Mouse (Mus musculus) lung, embryonic 14.5 days (tissue): ENCODE data around the gene Rtkn2. TPM values are rescaled to one million over a fixed set of nuclear protein-coding genes. Genes with fewer than 3 reads are reported as not detected.

Experiments
- ATAC-seq: fragments of 200-750 bp; cut with Nextera tagmentation; 2 replicates; pipeline ENCODE4 v1.8.0; 2017; ENCODE audit warnings: mild to moderate bottlenecking, moderate TSS enrichment, moderate library complexity; ENCODE audit not compliant: insufficient read depth
- DNase-seq: peaks from one replicate; pipeline ENCODE4 v3.0.0-alpha.2; 2015
- H3K27ac ChIP-seq: fragments of 300-500 bp; sonication (generic); 2 replicates; pipeline ENCODE4 v1.5.1; 2014; ENCODE audit warnings: low read depth, mild to moderate bottlenecking, moderate library complexity
- H3K27me3 ChIP-seq: fragments of 300-500 bp; sonication (generic); 2 replicates; pipeline ENCODE4 v1.6.1; 2014; ENCODE audit warnings: low read length, control low read depth; ENCODE audit not compliant: insufficient read depth
- H3K36me3 ChIP-seq: fragments of 300-500 bp; sonication (generic); 2 replicates; pipeline ENCODE4 v1.6.1; 2014; ENCODE audit warnings: control low read depth; ENCODE audit not compliant: insufficient read depth
- H3K4me1 ChIP-seq: fragments of 300-500 bp; sonication (generic); 2 replicates; pipeline ENCODE4 v1.6.1; 2014; ENCODE audit warnings: antibody characterized with exemption, control low read depth; ENCODE audit not compliant: insufficient read depth
- H3K4me2 ChIP-seq: fragments of 300-500 bp; sonication (generic); 2 replicates; pipeline ENCODE4 v1.6.1; 2014; ENCODE audit warnings: mild to moderate bottlenecking
- H3K4me3 ChIP-seq: fragments of 300-500 bp; sonication (generic); 2 replicates; pipeline ENCODE4 v1.5.1; 2014; ENCODE audit warnings: low read depth, low read length
- H3K9ac ChIP-seq: fragments of 300-500 bp; sonication (generic); 2 replicates; pipeline ENCODE4 v1.6.1; 2014
- H3K9me3 ChIP-seq: fragments of 300-500 bp; sonication (generic); 2 replicates; pipeline ENCODE4 v1.6.1; 2016; ENCODE audit warnings: low read depth, low read length, control low read depth
- CTCF ChIP-seq: IDR thresholded peaks from 2 replicates; pipeline ENCODE4 v1.5.1; 2016; ENCODE audit warnings: antibody characterized with exemption, low read depth
- WGBS: fragments of 180-500 bp; shearing (Covaris S2); extraction: QIAGEN DNeasy Blood & Tissue Kit; methylation state at CpG from one replicate; pipeline ENCODE4 v1.1.7; 2014; 5-methylcytosine and 5-hydroxymethylcytosine counted together
- polyA plus RNA-seq: library from polyadenylated mRNA; unstranded; fragments of >200 nt; fragmentation: Nextera tagmentation; extraction: Ambion mirVana; gene quantifications from 2 replicates; pipeline ENCODE4 v1.2.1, GENCODE M21; 2014

The Rtkn2 gene
- polyA plus RNA-seq = 14.9 and 16.0 TPM in 2 replicates

DNA sequence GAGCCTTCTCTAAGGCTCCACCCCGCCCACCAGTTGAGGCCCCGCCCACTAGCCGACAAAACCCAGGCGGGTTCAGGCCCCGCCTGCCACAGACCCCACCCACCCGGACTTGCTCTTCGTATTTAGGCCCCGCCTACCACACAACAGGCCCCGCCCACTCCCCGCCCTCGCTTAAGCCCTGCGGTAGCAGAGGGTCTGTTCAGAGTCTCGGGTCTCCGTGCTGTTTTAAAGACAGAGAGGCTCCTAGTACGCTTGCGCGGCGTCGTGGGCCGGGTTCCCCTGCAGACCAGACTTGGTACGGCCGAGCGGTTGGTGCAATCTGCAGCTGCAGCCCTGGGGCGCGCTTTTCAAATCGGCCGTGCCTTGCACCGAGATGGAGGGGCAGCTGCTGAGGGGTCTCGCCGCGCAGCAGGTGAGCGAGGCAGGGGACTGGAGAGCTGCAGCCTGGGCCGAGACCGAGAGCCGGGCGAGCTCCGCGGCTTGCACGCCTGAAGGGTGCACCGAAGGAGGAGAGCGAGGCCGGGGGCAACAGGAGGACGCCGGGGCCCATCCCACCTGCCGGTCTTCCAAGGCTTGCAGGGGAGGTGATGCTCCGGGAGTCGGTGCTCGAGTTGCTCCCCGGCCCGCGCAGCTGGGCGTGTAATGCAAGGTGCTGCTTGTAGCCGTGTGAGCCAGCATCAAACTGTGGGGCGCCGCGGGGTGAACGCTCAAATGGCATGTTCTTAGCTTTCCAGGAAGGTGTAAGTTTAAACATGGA is at the start of gene Rtkn2:
TSS of gene Rtkn2 (plus strand) at position 170 of the 757 bp plus-strand sequence.
- no peaks in the 10 kb centered on the region for H3K4me1 ChIP-seq
- peak; percentile 43 for TF ChIP-seq CTCF
- H3K9ac ChIP-seq = peak within 1 kb of the TSS; percentile 68
- H3K36me3 ChIP-seq = no peaks in the 10 kb centered on the region
- peak within 1 kb of the TSS; percentile 78 for H3K4me3 ChIP-seq
- H3K27ac ChIP-seq = peak within 1 kb of the TSS; percentile 76
- H3K4me2 ChIP-seq = peak within 1 kb of the TSS; percentile 93
- no peaks in the 10 kb centered on the region for H3K9me3 ChIP-seq
- peak; percentile 99 for ATAC-seq
- H3K27me3 ChIP-seq = no peaks in the 10 kb centered on the region
- peak; percentile 97 for DNase-seq
- WGBS = under 1% methylated on average over 57 of the region's 57 CpGs

DNA sequence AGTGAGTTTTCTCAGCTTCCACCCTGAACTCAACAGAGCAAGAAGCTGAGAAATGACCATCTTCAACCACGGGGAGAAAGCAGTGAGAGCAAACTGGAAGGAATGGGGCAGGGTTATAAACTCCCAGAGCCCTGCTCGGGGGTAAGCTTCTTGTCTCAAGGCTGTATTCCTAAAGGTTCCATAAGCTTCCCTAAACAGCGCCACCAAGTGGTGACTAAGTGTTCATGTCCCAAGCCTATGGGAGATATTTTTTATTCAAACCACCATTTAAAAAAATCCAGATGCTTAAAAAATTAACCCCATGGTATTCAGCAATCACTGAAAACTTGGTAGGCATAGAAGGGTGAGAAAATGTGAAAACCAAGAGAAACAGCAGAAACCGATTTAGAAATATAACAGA is 48.0 kb upstream of the Rtkn2 start:
- no peaks in the 10 kb centered on the region for H3K9me3 ChIP-seq
- H3K4me3 ChIP-seq = no peak overlapping the region
- H3K4me2 ChIP-seq = no peak overlapping the region
- H3K36me3 ChIP-seq = no peaks in the 10 kb centered on the region
- no peaks in the 10 kb centered on the region for H3K27me3 ChIP-seq
- no peak for DNase-seq
- no peak overlapping the region for H3K9ac ChIP-seq
- WGBS = 83% methylated on average over 4 of the region's 4 CpGs
- no peak for ATAC-seq
- H3K27ac ChIP-seq = no peak overlapping the region
- 0 out of 2 replicates have a peak, but pooled peaks have one; percentile 13 for TF ChIP-seq CTCF
- H3K4me1 ChIP-seq = no peaks in the 10 kb centered on the region

DNA sequence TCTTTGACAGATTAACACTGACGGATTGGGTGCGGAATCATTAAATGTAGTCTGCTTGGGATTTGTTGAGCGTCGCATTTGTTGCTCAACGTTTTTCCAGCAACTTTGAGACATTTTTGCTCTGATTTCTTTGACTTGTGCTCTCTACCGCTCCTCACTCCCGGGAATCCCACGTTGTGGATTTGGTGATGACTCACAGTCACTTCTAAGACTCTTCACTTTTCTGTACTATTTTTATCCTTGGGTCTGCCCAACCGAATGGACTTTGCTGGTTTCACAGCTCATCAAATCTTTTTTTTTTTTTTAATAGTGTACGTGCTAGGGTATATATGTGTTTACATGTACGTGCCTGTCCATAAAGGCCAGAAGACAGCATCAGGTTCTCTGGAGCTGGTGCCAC is 46.6 kb upstream of the Rtkn2 start:
- Histone ChIP-seq H3K4me1 (no peaks in the 10 kb centered on the region), H3K9me3 (no peaks in the 10 kb centered on the region), H3K36me3 (no peaks in the 10 kb centered on the region), H3K9ac (no peak overlapping the region), H3K27ac (no peak overlapping the region), H3K4me2 (0 out of 2 replicates have a peak overlapping the region, but pooled peaks have one; percentile 23), H3K4me3 (no peak overlapping the region), H3K27me3 (no peaks in the 10 kb centered on the region)
- WGBS = 54% methylated on average over 11 of the region's 11 CpGs
- no peak for TF ChIP-seq CTCF
- ATAC-seq (peak; percentile 31; the same call in 1 of the 2 replicates), DNase-seq (peak; percentile 66)

DNA sequence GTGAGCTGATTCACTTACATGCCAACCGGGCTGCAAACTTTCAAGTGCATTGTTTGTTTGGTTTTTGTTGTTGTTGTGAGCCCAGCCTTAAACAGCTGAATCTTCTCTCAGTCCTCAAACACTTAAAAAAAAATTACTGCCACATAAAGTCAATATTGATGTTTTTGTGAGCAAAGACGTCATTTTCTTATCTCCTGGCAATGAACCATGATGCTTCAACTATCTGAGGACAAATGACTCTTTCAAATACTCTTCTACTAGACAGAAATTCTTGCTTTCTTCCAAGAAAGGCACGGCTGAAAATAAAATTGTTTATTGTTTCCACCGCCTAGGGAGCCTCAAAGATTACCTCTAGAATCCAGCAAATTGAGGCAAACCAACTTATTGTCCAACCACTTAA is 42.4 kb upstream of the Rtkn2 start:
- Histone ChIP-seq H3K9ac (no peak overlapping the region), H3K9me3 (no peaks in the 10 kb centered on the region), H3K4me1 (no peaks in the 10 kb centered on the region), H3K27ac (no peak overlapping the region), H3K36me3 (no peaks in the 10 kb centered on the region), H3K27me3 (no peaks in the 10 kb centered on the region), H3K4me2 (no peak overlapping the region), H3K4me3 (no peak overlapping the region)
- TF ChIP-seq CTCF = no peak
- DNase-seq (peak; percentile 58), ATAC-seq (no peak)
- 33% methylated on average over 4 of the region's 4 CpGs for WGBS

DNA sequence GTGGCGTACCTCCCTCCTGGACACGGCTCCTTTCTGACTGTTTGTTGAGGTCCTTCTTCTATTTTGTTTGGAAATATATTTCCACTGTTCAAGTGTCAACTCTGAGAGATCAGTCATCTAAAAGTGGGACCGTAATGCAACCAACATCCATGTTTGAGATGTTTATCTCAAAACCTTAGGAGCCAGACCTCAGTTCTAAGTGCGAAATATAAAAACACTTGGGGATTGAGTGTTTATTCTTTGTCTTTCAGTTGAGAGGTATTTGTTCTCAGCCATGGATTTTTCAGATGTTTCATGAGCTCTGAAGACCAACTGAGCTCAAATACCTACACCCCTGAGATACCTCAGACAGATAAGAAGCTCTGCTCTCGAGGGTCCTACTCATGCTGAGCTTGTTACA is 41.6 kb upstream of the Rtkn2 start:
- DNase-seq (no peak), ATAC-seq (no peak)
- Histone ChIP-seq H3K4me2 (no peak overlapping the region), H3K27me3 (no peaks in the 10 kb centered on the region), H3K4me3 (no peak overlapping the region), H3K27ac (no peak overlapping the region), H3K9me3 (no peaks in the 10 kb centered on the region), H3K9ac (no peak overlapping the region), H3K4me1 (no peaks in the 10 kb centered on the region), H3K36me3 (no peaks in the 10 kb centered on the region)
- WGBS = 64% methylated on average over 5 of the region's 5 CpGs
- TF ChIP-seq CTCF = no peak

DNA sequence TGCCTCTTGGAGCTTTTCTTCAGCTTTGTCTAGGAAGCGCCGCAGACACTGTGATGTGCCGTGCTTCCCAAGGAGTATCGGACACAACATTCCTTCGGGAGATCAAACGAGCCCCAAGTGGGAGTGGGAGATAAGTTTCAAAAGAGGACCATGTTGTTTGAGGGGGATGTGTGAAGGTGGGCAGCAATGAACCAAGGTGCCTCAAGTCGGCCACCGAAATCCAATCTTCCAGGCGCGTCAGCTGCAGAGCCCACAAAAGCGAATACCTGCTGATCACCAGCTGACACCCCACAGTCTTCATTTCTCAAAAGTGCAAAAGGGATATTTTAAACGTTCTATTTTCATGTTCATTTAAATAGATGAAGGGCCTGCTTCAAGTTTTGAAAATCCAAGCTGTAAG is 39.8 kb upstream of the Rtkn2 start:
- Histone ChIP-seq H3K4me2 (no peak overlapping the region), H3K4me3 (no peak overlapping the region), H3K36me3 (no peaks in the 10 kb centered on the region), H3K9ac (no peak overlapping the region), H3K4me1 (no peaks in the 10 kb centered on the region), H3K27ac (no peak overlapping the region), H3K27me3 (no peaks in the 10 kb centered on the region), H3K9me3 (no peaks in the 10 kb centered on the region)
- DNase-seq (no peak), ATAC-seq (no peak)
- 57% methylated on average over 12 of the region's 12 CpGs for WGBS
- no peak for TF ChIP-seq CTCF

DNA sequence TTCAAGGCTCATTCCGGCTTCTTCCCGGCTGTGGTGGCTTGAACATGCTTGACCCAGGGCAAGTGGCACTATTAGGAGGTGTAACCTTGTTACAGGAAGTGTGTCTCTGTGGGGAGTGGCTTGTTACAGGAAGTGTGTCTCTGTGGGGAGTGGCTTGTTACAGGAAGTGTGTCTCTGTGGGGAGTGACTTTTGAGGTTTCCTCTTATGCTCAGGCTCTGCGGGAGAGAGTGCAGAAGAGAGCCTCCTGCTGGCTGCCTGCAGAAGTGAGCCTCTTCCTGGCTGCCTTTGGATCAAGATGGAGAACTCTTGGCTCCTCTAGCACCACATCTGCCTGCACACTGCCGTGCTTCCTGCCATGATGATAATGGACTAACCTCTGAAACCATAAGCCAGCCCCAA is 35.9 kb upstream of the Rtkn2 start:
- no peaks in the 10 kb centered on the region for H3K9me3 ChIP-seq
- no peaks in the 10 kb centered on the region for H3K4me1 ChIP-seq
- H3K36me3 ChIP-seq = no peaks in the 10 kb centered on the region
- no peak overlapping the region for H3K9ac ChIP-seq
- no peak for TF ChIP-seq CTCF
- no peaks in the 10 kb centered on the region for H3K27me3 ChIP-seq
- H3K27ac ChIP-seq = no peak overlapping the region
- DNase-seq (no peak), ATAC-seq (no peak)
- H3K4me3 ChIP-seq = no peak overlapping the region
- 80% methylated on average over 4 of the region's 4 CpGs for WGBS
- H3K4me2 ChIP-seq = no peak overlapping the region
